Mouse (Mus musculus) intestine, embryonic 15.5 days (tissue): ENCODE results near the gene Atp1a4. TPM values are rescaled to one million over a fixed set of nuclear protein-coding genes. Genes with fewer than 3 reads are reported as not detected.

Experiments
- ATAC-seq: fragments of 200-750 bp; cut with Nextera tagmentation; 2 replicates; pipeline ENCODE4 v1.8.0; 2017; ENCODE audit warnings: moderate TSS enrichment, moderate library complexity
- H3K27ac ChIP-seq: fragments of 300-500 bp; sonication (generic); 2 replicates; pipeline ENCODE4 v1.5.1; 2015; ENCODE audit warnings: mild to moderate bottlenecking, inconsistent platforms
- H3K27me3 ChIP-seq: fragments of 300-500 bp; sonication (generic); replicated peaks from 2 replicates; pipeline ENCODE4 v1.6.1; 2015; ENCODE audit warnings: inconsistent platforms
- H3K36me3 ChIP-seq: fragments of 300-500 bp; sonication (generic); 2 replicates; pipeline ENCODE4 v1.6.1; 2015; ENCODE audit warnings: inconsistent platforms
- H3K4me1 ChIP-seq: fragments of 300-500 bp; sonication (generic); replicated peaks from 2 replicates; pipeline ENCODE4 v1.6.1; 2015; ENCODE audit warnings: inconsistent platforms
- H3K4me2 ChIP-seq: fragments of 300-500 bp; sonication (generic); replicated peaks from 2 replicates; pipeline ENCODE4 v1.6.1; 2015; ENCODE audit warnings: mild to moderate bottlenecking, inconsistent platforms
- H3K4me3 ChIP-seq: fragments of 300-500 bp; sonication (generic); replicated peaks from 2 replicates; pipeline ENCODE4 v1.5.1; 2015; ENCODE audit warnings: inconsistent platforms
- H3K9ac ChIP-seq: fragments of 300-500 bp; sonication (generic); 2 replicates; pipeline ENCODE4 v1.6.1; 2015; ENCODE audit warnings: inconsistent platforms
- H3K9me3 ChIP-seq: fragments of 300-500 bp; sonication (generic); 2 replicates; pipeline ENCODE4 v1.6.1; 2016; ENCODE audit warnings: inconsistent platforms
- WGBS: fragments of 180-500 bp; shearing (Covaris S2); methylation state at CpG from one replicate; pipeline ENCODE4 v1.1.7; 2015; 5-methylcytosine and 5-hydroxymethylcytosine counted together
- polyA plus RNA-seq: library from polyadenylated mRNA; unstranded; fragments of >200 nt; fragmentation: Nextera tagmentation; extraction: Ambion mirVana; gene quantifications from 2 replicates; pipeline ENCODE4 v1.2.1, GENCODE M21; 2015

Gene Atp1a4
- polyA plus RNA-seq, 1 experiment from 2014 or later, result not detected

- H3K27ac ChIP-seq, result no peak overlapping the region
- H3K36me3 ChIP-seq, result no peaks in the 10 kb centered on the region
- H3K27me3 ChIP-seq, result no peaks in the 10 kb centered on the region
- no peak overlapping the region for H3K4me2 ChIP-seq
- 71% methylated on average over 4 of the region's 4 CpGs for WGBS
- no peaks in the 10 kb centered on the region for H3K9me3 ChIP-seq
- H3K4me3 ChIP-seq, result no peak overlapping the region
- H3K9ac ChIP-seq, result no peak overlapping the region
- ATAC-seq, result no peak
- H3K4me1 ChIP-seq, result peaks cover 13% of the 10 kb centered on the region; the same call in 1 of the 2 replicates
Measured at GRCm38 (mm10) chr1:172213771-172214170, 44.4 kb downstream of the Atp1a4 start.

- WGBS, result 50% methylated on average over 5 of the region's 5 CpGs
- no peak for ATAC-seq
- Histone ChIP-seq H3K36me3 (no peaks in the 10 kb centered on the region), H3K4me2 (no peak overlapping the region), H3K27ac (no peak overlapping the region), H3K27me3 (no peaks in the 10 kb centered on the region), H3K9me3 (no peaks in the 10 kb centered on the region), H3K9ac (no peak overlapping the region), H3K4me3 (no peak overlapping the region), H3K4me1 (peaks cover 11% of the 10 kb centered on the region; the same call in 1 of the 2 replicates)
Measured at GRCm38 (mm10) chr1:172212776-172213175, 45.4 kb downstream of the Atp1a4 start.

- no peaks in the 10 kb centered on the region for H3K36me3 ChIP-seq
- no peaks in the 10 kb centered on the region for H3K27me3 ChIP-seq
- peak overlapping the region; percentile 61; the same call in 1 of the 2 replicates for H3K4me3 ChIP-seq
- H3K4me2 ChIP-seq, result peak overlapping the region; percentile 72
- ATAC-seq, result peak; percentile 15; the same call in 1 of the 2 replicates
- H3K4me1 ChIP-seq, result peaks cover 44% of the 10 kb centered on the region
- peak overlapping the region; percentile 83 for H3K27ac ChIP-seq
- 15% methylated on average over 7 of the region's 7 CpGs for WGBS
- H3K9ac ChIP-seq, result 0 out of 2 replicates have a peak overlapping the region, but pooled peaks have one; percentile 73
- no peaks in the 10 kb centered on the region for H3K9me3 ChIP-seq
Measured at GRCm38 (mm10) chr1:172207111-172207584, 51.1 kb downstream of the Atp1a4 start.

- H3K9me3 ChIP-seq, result no peaks in the 10 kb centered on the region
- WGBS, result under 1% methylated on average over 37 of the region's 40 CpGs
- no peaks in the 10 kb centered on the region for H3K36me3 ChIP-seq
- ATAC-seq, result peak; percentile 87
- peaks cover 51% of the 10 kb centered on the region for H3K4me1 ChIP-seq
- peak within 1 kb of the TSS; percentile 83 for H3K27ac ChIP-seq
- peak within 1 kb of the TSS; percentile 73 for H3K9ac ChIP-seq
- H3K27me3 ChIP-seq, result no peaks in the 10 kb centered on the region
- peak within 1 kb of the TSS; percentile 72 for H3K4me2 ChIP-seq
- peak within 1 kb of the TSS; percentile 61 for H3K4me3 ChIP-seq
Measured at GRCm38 (mm10) chr1:172206141-172206917, 51.9 kb downstream of the Atp1a4 start, which contains the start of gene Pea15a. TSS of gene Pea15a (minus strand) at chr1:172206804.

DNA sequence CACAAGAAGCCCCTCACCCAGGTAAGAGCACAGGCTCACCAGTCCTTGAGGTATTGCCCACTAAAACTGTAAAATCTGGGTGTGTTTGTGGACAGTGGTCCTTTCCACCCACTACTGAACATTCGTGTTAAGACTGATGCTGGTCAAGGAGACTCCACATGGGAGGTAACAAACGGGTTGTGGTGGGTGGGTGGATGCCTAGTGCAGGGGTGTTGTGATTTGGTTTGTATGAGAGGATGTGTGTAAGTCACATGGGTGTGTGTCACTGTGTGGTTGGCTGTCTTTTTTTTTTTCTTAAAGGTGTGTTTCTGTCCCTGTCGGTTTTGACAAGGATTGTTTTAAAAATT, 52.5 kb downstream of the Atp1a4 start:
- no peak for ATAC-seq
- no peaks in the 10 kb centered on the region for H3K9me3 ChIP-seq
- H3K27me3 ChIP-seq, result no peaks in the 10 kb centered on the region
- WGBS, result 12% methylated on average over 3 of the region's 3 CpGs
- H3K9ac ChIP-seq, result peak overlapping the region; percentile 73; the same call in 1 of the 2 replicates
- peak overlapping the region; percentile 61 for H3K4me3 ChIP-seq
- peak overlapping the region; percentile 72 for H3K4me2 ChIP-seq
- H3K27ac ChIP-seq, result peak overlapping the region; percentile 83; the same call in 1 of the 2 replicates
- H3K4me1 ChIP-seq, result peaks cover 55% of the 10 kb centered on the region
- H3K36me3 ChIP-seq, result peaks cover 2% of the 10 kb centered on the region; the same call in 1 of the 2 replicates

DNA sequence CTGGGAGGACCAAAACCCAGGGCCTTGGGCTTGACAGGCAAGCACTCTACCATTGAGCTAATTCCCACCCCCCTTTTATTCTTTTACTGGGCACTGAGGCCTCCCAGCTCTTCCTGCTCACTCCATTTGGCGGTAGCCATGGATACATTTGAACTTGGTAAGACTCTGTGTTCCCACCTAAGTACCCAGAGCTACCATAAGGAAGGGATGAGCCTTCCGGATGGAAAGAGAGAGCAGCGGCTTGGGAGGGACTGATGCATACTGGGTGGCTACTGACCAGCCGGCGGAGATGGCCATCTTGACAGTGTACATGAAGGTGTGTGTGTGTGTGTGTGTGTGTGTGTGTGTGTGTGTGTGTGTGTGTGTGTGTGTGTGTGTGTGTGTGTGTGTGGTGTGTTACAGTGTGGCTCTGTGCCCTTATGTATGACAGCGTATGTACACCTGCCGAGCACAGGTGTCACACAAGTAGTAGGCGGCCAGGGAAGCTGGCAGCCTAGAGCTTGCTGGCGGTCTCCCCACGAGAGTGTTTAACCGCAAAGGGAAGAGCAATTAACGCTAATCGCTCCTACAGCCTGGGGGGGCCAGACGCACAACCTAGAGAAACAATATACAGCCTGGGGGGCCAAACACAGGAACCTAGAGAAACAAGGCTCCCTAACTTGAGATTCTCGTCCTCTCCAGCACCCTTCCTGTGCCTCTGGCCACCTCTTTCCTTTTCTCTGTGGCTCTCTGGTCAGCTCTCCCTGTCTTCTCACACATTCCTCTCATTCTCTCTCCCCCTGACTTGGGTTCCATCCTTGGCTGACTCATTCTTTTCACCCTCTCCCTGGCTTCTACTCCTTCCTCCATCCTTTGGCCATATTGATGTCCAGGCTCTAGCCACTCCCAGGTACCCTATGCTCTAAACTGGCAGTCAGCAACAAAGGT, 53.1 kb downstream of the Atp1a4 start:
- Histone ChIP-seq H3K4me1 (peaks cover 55% of the 10 kb centered on the region), H3K4me3 (peak overlapping the region; percentile 61; the same call in 1 of the 2 replicates), H3K9ac (no peak overlapping the region), H3K9me3 (no peaks in the 10 kb centered on the region), H3K27ac (peak overlapping the region; percentile 58; the same call in 1 of the 2 replicates), H3K36me3 (peaks cover 5% of the 10 kb centered on the region; the same call in 1 of the 2 replicates), H3K27me3 (no peaks in the 10 kb centered on the region), H3K4me2 (peak overlapping the region; percentile 72)
- 62% methylated on average over 15 of the region's 15 CpGs for WGBS
- ATAC-seq, result no peak

- Histone ChIP-seq H3K27ac (peak overlapping the region; percentile 58), H3K4me2 (peak overlapping the region; percentile 72; the same call in 1 of the 2 replicates), H3K4me3 (no peak overlapping the region), H3K9ac (0 out of 2 replicates have a peak overlapping the region, but pooled peaks have one; percentile 13), H3K27me3 (no peaks in the 10 kb centered on the region), H3K4me1 (peaks cover 57% of the 10 kb centered on the region), H3K9me3 (no peaks in the 10 kb centered on the region), H3K36me3 (peaks cover 10% of the 10 kb centered on the region; the same call in 1 of the 2 replicates)
- WGBS, result 42% methylated on average over 9 of the region's 9 CpGs
- no peak for ATAC-seq
Measured at GRCm38 (mm10) chr1:172204033-172204813, 54.0 kb downstream of the Atp1a4 start.

- 0 out of 2 replicates have a peak overlapping the region, but pooled peaks have one; percentile 3 for H3K4me2 ChIP-seq
- 0 out of 2 replicates have a peak overlapping the region, but pooled peaks have one; percentile 13 for H3K9ac ChIP-seq
- no peaks in the 10 kb centered on the region for H3K9me3 ChIP-seq
- peaks cover 57% of the 10 kb centered on the region for H3K4me1 ChIP-seq
- no peak overlapping the region for H3K4me3 ChIP-seq
- WGBS, result 21% methylated on average over 4 of the region's 4 CpGs
- H3K27me3 ChIP-seq, result no peaks in the 10 kb centered on the region
- peak overlapping the region; percentile 45 for H3K27ac ChIP-seq
- H3K36me3 ChIP-seq, result peaks cover 11% of the 10 kb centered on the region
- no peak for ATAC-seq
Measured at GRCm38 (mm10) chr1:172203566-172203965, 54.6 kb downstream of the Atp1a4 start.

DNA sequence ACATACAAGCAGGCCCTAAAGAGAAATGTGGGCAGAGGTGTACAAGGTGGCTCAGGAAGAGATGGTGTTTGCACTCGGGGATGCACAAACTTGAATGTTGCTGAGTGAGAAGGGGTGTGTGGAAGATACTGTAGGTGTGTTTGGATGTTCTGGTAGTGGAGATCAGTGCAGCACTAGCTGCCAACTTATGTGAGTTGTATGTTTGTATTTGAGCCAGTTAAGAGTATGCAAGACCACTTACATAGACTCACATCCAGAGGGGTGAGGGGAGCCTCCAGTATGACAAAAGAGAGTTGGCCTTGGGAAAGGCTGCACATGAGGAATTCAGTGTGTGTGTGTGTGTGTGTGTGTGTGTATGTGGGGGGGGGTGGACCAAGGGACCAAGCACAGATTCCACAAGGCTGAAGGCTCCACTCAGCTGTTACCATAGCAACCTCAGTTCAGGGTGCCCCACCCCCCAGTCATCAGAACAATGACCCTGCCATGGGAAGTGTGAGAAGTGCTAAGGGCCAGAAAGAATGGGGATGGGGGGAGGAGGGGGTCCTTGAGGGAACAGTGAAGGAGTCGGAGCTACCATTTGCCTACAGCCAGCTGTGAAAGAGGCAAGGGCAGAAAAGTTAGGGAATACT, 55.2 kb downstream of the Atp1a4 start:
- Histone ChIP-seq H3K4me2 (0 out of 2 replicates have a peak overlapping the region, but pooled peaks have one; percentile 3), H3K9ac (no peak overlapping the region), H3K36me3 (peaks cover 17% of the 10 kb centered on the region), H3K4me3 (no peak overlapping the region), H3K4me1 (peaks cover 57% of the 10 kb centered on the region), H3K27ac (peak overlapping the region; percentile 45), H3K27me3 (no peaks in the 10 kb centered on the region), H3K9me3 (no peaks in the 10 kb centered on the region)
- ATAC-seq, result no peak
- WGBS, result 27% methylated on average over 2 of the region's 2 CpGs

DNA sequence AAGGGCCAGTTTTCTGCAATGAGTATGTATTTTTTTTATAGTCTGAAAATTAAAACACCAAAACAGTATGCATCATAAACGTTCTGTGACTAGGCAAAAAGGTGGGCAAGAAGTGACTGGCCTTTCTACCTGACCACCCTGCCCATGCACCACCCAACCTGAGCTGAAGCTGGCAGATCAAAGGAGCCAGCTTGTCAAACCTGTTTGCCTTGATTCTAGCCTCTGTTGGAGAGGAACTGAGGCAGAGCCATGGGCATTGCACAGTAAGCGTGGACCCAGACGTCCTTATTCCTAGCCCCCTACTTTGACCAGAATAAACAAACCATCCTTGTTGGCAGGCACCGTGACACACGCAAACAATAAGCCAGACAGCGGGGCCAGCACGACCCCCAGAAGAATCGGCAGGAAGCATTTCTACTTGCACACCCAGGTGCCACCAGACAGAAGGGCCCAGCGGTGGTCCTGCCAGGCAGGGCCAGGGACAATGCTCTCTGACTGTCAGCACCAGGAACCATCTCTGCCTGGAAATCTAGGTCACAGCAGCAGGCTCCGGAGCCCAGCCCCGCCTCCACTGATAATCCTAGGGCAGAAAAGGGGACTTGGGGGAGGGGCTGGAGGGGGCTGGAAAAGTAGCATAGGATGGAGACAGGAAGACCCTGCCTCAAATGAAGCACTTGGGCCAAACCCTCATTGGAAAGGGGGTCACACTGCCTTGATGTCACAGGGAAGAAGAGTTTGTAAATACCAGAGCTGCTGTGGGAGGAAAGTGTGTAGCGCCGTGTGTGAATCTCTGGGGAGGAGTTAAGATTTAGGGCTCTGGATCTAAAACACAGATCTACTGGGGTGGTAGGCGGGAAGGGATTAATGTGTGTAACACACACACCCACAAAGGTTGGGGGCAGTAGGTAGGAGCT, 56.0 kb downstream of the Atp1a4 start:
- H3K9ac ChIP-seq, result 0 out of 2 replicates have a peak overlapping the region, but pooled peaks have one; percentile 10
- peak overlapping the region; percentile 45; the same call in 1 of the 2 replicates for H3K27ac ChIP-seq
- 22% methylated on average over 14 of the region's 14 CpGs for WGBS
- H3K9me3 ChIP-seq, result no peaks in the 10 kb centered on the region
- no peak overlapping the region; the same call in 1 of the 2 replicates for H3K4me2 ChIP-seq
- no peak overlapping the region for H3K4me3 ChIP-seq
- peaks cover 53% of the 10 kb centered on the region for H3K4me1 ChIP-seq
- H3K36me3 ChIP-seq, result peaks cover 25% of the 10 kb centered on the region
- no peaks in the 10 kb centered on the region for H3K27me3 ChIP-seq
- ATAC-seq, result no peak
